Mouse (Mus musculus): ENCODE results near the gene Aldh3b3. TPM values are rescaled to one million over a fixed set of nuclear protein-coding genes. Genes with fewer than 3 reads are reported as not detected.
A peak's percentile ranks its signal among the peaks of the same experiment; 100 is the strongest.

Aldh3b3 gene
- polyA plus RNA-seq, 1 experiment from 2014 or later = not detected

- H3K27me3 ChIP-seq (ENCODE audit: control insufficient read depth, insufficient read depth, low read length) = no peaks in the 10 kb centered on the region
- no peaks in the 10 kb centered on the region for H3K36me3 ChIP-seq (ENCODE audit: control insufficient read depth, insufficient read depth, low read length)
- no peak overlapping the region for H3K4me2 ChIP-seq (ENCODE audit: low read length)
- no peaks in the 10 kb centered on the region for H3K9me3 ChIP-seq (ENCODE audit: control insufficient read depth, low read length)
- no peak for ATAC-seq (ENCODE audit: insufficient number of reproducible peaks, insufficient read depth, low FRiP score, low read depth)
- peaks cover 11 to 16% of the 10 kb centered on the region in 2 experiments for H3K4me1 ChIP-seq (ENCODE audit: control insufficient read depth in 2 of 2, insufficient read depth in 2 of 2, low read length in 2 of 2)
- H3K4me3 ChIP-seq (ENCODE audit: control insufficient read depth in 1 of 2, insufficient read depth in 1 of 2, low read depth in 1 of 2, low read length in 2 of 2) = no peak overlapping the region
- no peak overlapping the region for H3K27ac ChIP-seq (replicated peaks in 1 of 2; ENCODE audit: control insufficient read depth in 1 of 2, insufficient read depth in 1 of 2, low read depth in 2 of 2, low read length in 2 of 2)
- WGBS = 75% methylated on average over 8 of the region's 8 CpGs
- no peak overlapping the region for H3K9ac ChIP-seq (ENCODE audit: low read length)
Observed at GRCm38 (mm10) chr19:3996747-3997146, 38.3 kb downstream of the Aldh3b3 start.

GRCm38 (mm10) chr19:3997231-3997630 is 38.8 kb downstream of the Aldh3b3 start:
- Histone ChIP-seq H3K27ac (replicated peaks in 1 of 2; ENCODE audit: control insufficient read depth in 1 of 2, insufficient read depth in 1 of 2, low read depth in 2 of 2, low read length in 2 of 2) (no peak overlapping the region), H3K9me3 (ENCODE audit: control insufficient read depth, low read length) (no peaks in the 10 kb centered on the region), H3K27me3 (ENCODE audit: control insufficient read depth, insufficient read depth, low read length) (no peaks in the 10 kb centered on the region), H3K36me3 (ENCODE audit: control insufficient read depth, insufficient read depth, low read length) (no peaks in the 10 kb centered on the region), H3K9ac (ENCODE audit: low read length) (no peak overlapping the region), H3K4me2 (ENCODE audit: low read length) (no peak overlapping the region), H3K4me3 (ENCODE audit: control insufficient read depth in 1 of 2, insufficient read depth in 1 of 2, low read depth in 1 of 2, low read length in 2 of 2) (no peak overlapping the region), H3K4me1 (ENCODE audit: control insufficient read depth in 2 of 2, insufficient read depth in 2 of 2, low read length in 2 of 2) (peaks cover 16 to 21% of the 10 kb centered on the region in 2 experiments)
- WGBS = 43% methylated on average over 8 of the region's 8 CpGs
- ATAC-seq (ENCODE audit: insufficient number of reproducible peaks, insufficient read depth, low FRiP score, low read depth) = no peak

GRCm38 (mm10) chr19:3998335-3998734 is 39.9 kb downstream of the Aldh3b3 start:
- Histone ChIP-seq H3K27ac (replicated peaks in 1 of 2; ENCODE audit: control insufficient read depth in 1 of 2, insufficient read depth in 1 of 2, low read depth in 2 of 2, low read length in 2 of 2) (no peak overlapping the region), H3K4me1 (ENCODE audit: control insufficient read depth in 2 of 2, insufficient read depth in 2 of 2, low read length in 2 of 2) (peaks cover 25 to 31% of the 10 kb centered on the region in 2 experiments), H3K36me3 (ENCODE audit: control insufficient read depth, insufficient read depth, low read length) (no peaks in the 10 kb centered on the region), H3K27me3 (ENCODE audit: control insufficient read depth, insufficient read depth, low read length) (no peaks in the 10 kb centered on the region), H3K4me2 (ENCODE audit: low read length) (no peak overlapping the region), H3K4me3 (ENCODE audit: control insufficient read depth in 1 of 2, insufficient read depth in 1 of 2, low read depth in 1 of 2, low read length in 2 of 2) (no peak overlapping the region), H3K9me3 (ENCODE audit: control insufficient read depth, low read length) (no peaks in the 10 kb centered on the region), H3K9ac (ENCODE audit: low read length) (no peak overlapping the region)
- 74% methylated on average over 8 of the region's 8 CpGs for WGBS
- ATAC-seq (ENCODE audit: insufficient number of reproducible peaks, insufficient read depth, low FRiP score, low read depth) = no peak

GRCm38 (mm10) chr19:3999121-3999730 is 40.8 kb downstream of the Aldh3b3 start:
- H3K27ac ChIP-seq (replicated peaks in 1 of 2; ENCODE audit: control insufficient read depth in 1 of 2, insufficient read depth in 1 of 2, low read depth in 2 of 2, low read length in 2 of 2) = no peak overlapping the region
- H3K9ac ChIP-seq (ENCODE audit: low read length) = peak overlapping the region; percentile 91
- no peaks in the 10 kb centered on the region for H3K9me3 ChIP-seq (ENCODE audit: control insufficient read depth, low read length)
- peak overlapping the region; percentile 86 for H3K4me2 ChIP-seq (ENCODE audit: low read length)
- peaks cover 33 to 36% of the 10 kb centered on the region in 2 experiments for H3K4me1 ChIP-seq (ENCODE audit: control insufficient read depth in 2 of 2, insufficient read depth in 2 of 2, low read length in 2 of 2)
- no peak for ATAC-seq (ENCODE audit: insufficient number of reproducible peaks, insufficient read depth, low FRiP score, low read depth)
- H3K36me3 ChIP-seq (ENCODE audit: control insufficient read depth, insufficient read depth, low read length) = no peaks in the 10 kb centered on the region
- WGBS = 85% methylated on average over 9 of the region's 9 CpGs
- peak overlapping the region in 1 of 2 experiments; percentile 74; a peak in 2 of 4 replicates for H3K4me3 ChIP-seq (ENCODE audit: control insufficient read depth in 1 of 2, insufficient read depth in 1 of 2, low read depth in 1 of 2, low read length in 2 of 2)
- H3K27me3 ChIP-seq (ENCODE audit: control insufficient read depth, insufficient read depth, low read length) = no peaks in the 10 kb centered on the region

- Histone ChIP-seq H3K36me3 (ENCODE audit: control insufficient read depth, insufficient read depth, low read length) (peaks cover 7% of the 10 kb centered on the region; the same call in 1 of the 2 replicates), H3K9me3 (ENCODE audit: control insufficient read depth, low read length) (no peaks in the 10 kb centered on the region), H3K4me1 (ENCODE audit: control insufficient read depth in 2 of 2, insufficient read depth in 2 of 2, low read length in 2 of 2) (peaks cover 44 to 47% of the 10 kb centered on the region in 2 experiments), H3K4me3 (ENCODE audit: control insufficient read depth in 1 of 2, insufficient read depth in 1 of 2, low read depth in 1 of 2, low read length in 2 of 2) (peak within 1 kb of the TSS; percentile 68 to 74), H3K27me3 (ENCODE audit: control insufficient read depth, insufficient read depth, low read length) (no peaks in the 10 kb centered on the region), H3K9ac (ENCODE audit: low read length) (peak within 1 kb of the TSS; percentile 91), H3K4me2 (ENCODE audit: low read length) (peak within 1 kb of the TSS; percentile 86), H3K27ac (replicated peaks in 1 of 2; ENCODE audit: control insufficient read depth in 1 of 2, insufficient read depth in 1 of 2, low read depth in 2 of 2, low read length in 2 of 2) (peak within 1 kb of the TSS; percentile 95 to 99)
- under 1% methylated on average over 64 of the region's 64 CpGs for WGBS
- ATAC-seq (ENCODE audit: insufficient number of reproducible peaks, insufficient read depth, low FRiP score, low read depth) = peak; percentile 83
Observed at GRCm38 (mm10) chr19:4000119-4000900, 41.9 kb downstream of the Aldh3b3 start, which contains the start of the genes Nudt8 and Gm49405. TSS of gene Nudt8 (plus strand) at chr19:4000580. TSS of gene Gm49405 (plus strand) at chr19:4000626.

- ATAC-seq (ENCODE audit: insufficient number of reproducible peaks, insufficient read depth, low FRiP score, low read depth) = no peak
- Histone ChIP-seq H3K4me1 (ENCODE audit: control insufficient read depth in 2 of 2, insufficient read depth in 2 of 2, low read length in 2 of 2) (peaks cover 44 to 49% of the 10 kb centered on the region in 2 experiments), H3K27me3 (ENCODE audit: control insufficient read depth, insufficient read depth, low read length) (no peaks in the 10 kb centered on the region), H3K36me3 (ENCODE audit: control insufficient read depth, insufficient read depth, low read length) (peaks cover 14% of the 10 kb centered on the region), H3K4me3 (ENCODE audit: control insufficient read depth in 1 of 2, insufficient read depth in 1 of 2, low read depth in 1 of 2, low read length in 2 of 2) (peak overlapping the region; percentile 68 to 74), H3K9ac (ENCODE audit: low read length) (peak overlapping the region; percentile 91), H3K9me3 (ENCODE audit: control insufficient read depth, low read length) (no peaks in the 10 kb centered on the region), H3K27ac (replicated peaks in 1 of 2; ENCODE audit: control insufficient read depth in 1 of 2, insufficient read depth in 1 of 2, low read depth in 2 of 2, low read length in 2 of 2) (peak overlapping the region; percentile 95 to 99), H3K4me2 (ENCODE audit: low read length) (peak overlapping the region; percentile 86)
- 17% methylated on average over 17 of the region's 17 CpGs for WGBS
Observed at GRCm38 (mm10) chr19:4000949-4001525, 42.6 kb downstream of the Aldh3b3 start.

- 0 out of 4 replicates have a peak overlapping the region, but pooled peaks of 1 of the 2 experiments have one; percentile 74 for H3K4me3 ChIP-seq (ENCODE audit: control insufficient read depth in 1 of 2, insufficient read depth in 1 of 2, low read depth in 1 of 2, low read length in 2 of 2)
- peaks cover 21% of the 10 kb centered on the region for H3K36me3 ChIP-seq (ENCODE audit: control insufficient read depth, insufficient read depth, low read length)
- H3K27ac ChIP-seq (replicated peaks in 1 of 2; ENCODE audit: control insufficient read depth in 1 of 2, insufficient read depth in 1 of 2, low read depth in 2 of 2, low read length in 2 of 2) = peak overlapping the region; percentile 95 to 99
- no peak for ATAC-seq (ENCODE audit: insufficient number of reproducible peaks, insufficient read depth, low FRiP score, low read depth)
- WGBS = 60% methylated on average over 5 of the region's 5 CpGs
- no peaks in the 10 kb centered on the region for H3K9me3 ChIP-seq (ENCODE audit: control insufficient read depth, low read length)
- no peaks in the 10 kb centered on the region for H3K27me3 ChIP-seq (ENCODE audit: control insufficient read depth, insufficient read depth, low read length)
- H3K9ac ChIP-seq (ENCODE audit: low read length) = peak overlapping the region; percentile 91; the same call in 1 of the 2 replicates
- peak overlapping the region; percentile 86 for H3K4me2 ChIP-seq (ENCODE audit: low read length)
- H3K4me1 ChIP-seq (ENCODE audit: control insufficient read depth in 2 of 2, insufficient read depth in 2 of 2, low read length in 2 of 2) = peaks cover 44 to 49% of the 10 kb centered on the region in 2 experiments
Observed at GRCm38 (mm10) chr19:4001752-4002151, 43.3 kb downstream of the Aldh3b3 start.

All from heart, embryonic 14.5 days (tissue).